Mouse (Mus musculus): ENCODE data around the gene 5330417H12Rik. TPM values are rescaled to one million over a fixed set of nuclear protein-coding genes. Genes with fewer than 3 reads are reported as not detected.

5330417H12Rik gene
- polyA plus RNA-seq (2012; ENCODE audit: insufficient read depth, low replicate concordance), result not detected in 2 replicates

DNA sequence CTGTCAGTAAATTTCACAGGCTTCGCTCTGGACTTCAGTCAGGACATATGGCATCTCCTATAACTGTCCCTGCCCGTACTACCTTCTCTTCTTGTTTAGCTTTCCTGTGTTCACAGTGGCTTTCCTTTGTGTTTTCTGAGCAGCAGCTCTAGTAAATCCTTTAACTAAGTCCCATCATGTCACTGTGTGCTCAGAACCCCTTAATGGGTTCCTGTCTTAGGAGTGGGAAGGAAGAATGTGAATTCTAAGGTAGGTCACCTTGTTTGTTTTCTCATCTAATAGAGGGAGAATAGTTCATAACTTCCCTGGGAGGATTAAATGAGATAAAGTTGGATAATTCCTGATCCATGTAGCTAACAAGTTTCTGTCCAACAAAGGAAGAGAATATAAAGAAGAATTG lies at the start of gene 5330417H12Rik:
Gene 5330417H12Rik (minus strand): TSS at position 101 of the 400 bp plus-strand sequence.
- TF ChIP-seq FLI1 (IDR thresholded peaks at IDR 0.05; ENCODE audit: low read length) (no peak), GATA1 (IDR thresholded peaks at IDR 0.05; ENCODE audit: borderline replicate concordance, low read length) (no peak)
- H3K4me3 ChIP-seq (replicated peaks), result no peak within 1 kb of the TSS
- no peaks in the 10 kb centered on the region for H3K36me3 ChIP-seq (replicated peaks; ENCODE audit: low read length)
- peaks cover 5% of the 10 kb centered on the region; the same call in 1 of the 2 replicates for H3K4me1 ChIP-seq
- 0 out of 2 replicates have a peak, but pooled peaks cover under 1% of the 10 kb centered on the region for H3K9me3 ChIP-seq
- H3K27me3 ChIP-seq (replicated peaks), result no peaks in the 10 kb centered on the region

DNA sequence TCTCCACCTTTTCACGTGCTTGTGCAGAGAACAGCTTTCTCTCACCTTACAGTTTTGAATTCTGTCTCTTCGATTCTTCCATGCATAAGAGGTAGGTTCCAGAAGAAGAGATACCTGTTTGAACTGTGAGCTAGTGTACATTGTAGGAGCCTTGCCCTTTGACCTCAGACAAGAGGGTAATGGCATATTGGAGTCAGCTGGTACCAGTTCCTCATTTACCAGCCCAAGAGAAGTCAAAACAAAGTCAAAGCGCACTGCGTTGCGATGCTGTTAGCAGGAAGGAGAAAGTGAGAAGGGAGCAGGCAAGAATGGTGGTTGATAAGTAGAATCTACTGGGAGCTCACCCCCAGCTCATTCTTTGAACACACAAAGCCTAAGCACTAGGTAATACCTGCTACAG lies 43.6 kb upstream of the 5330417H12Rik start:
- no peaks in the 10 kb centered on the region for H3K36me3 ChIP-seq (replicated peaks; ENCODE audit: low read length)
- no peaks in the 10 kb centered on the region for H3K9me3 ChIP-seq
- no peak for TF ChIP-seq GATA1 (IDR thresholded peaks at IDR 0.05; ENCODE audit: borderline replicate concordance, low read length)
- no peak for TF ChIP-seq FLI1 (IDR thresholded peaks at IDR 0.05; ENCODE audit: low read length)
- no peak overlapping the region for H3K4me3 ChIP-seq (replicated peaks)
- peaks cover 35% of the 10 kb centered on the region for H3K4me1 ChIP-seq
- H3K27me3 ChIP-seq (replicated peaks), result peaks cover 42% of the 10 kb centered on the region

DNA sequence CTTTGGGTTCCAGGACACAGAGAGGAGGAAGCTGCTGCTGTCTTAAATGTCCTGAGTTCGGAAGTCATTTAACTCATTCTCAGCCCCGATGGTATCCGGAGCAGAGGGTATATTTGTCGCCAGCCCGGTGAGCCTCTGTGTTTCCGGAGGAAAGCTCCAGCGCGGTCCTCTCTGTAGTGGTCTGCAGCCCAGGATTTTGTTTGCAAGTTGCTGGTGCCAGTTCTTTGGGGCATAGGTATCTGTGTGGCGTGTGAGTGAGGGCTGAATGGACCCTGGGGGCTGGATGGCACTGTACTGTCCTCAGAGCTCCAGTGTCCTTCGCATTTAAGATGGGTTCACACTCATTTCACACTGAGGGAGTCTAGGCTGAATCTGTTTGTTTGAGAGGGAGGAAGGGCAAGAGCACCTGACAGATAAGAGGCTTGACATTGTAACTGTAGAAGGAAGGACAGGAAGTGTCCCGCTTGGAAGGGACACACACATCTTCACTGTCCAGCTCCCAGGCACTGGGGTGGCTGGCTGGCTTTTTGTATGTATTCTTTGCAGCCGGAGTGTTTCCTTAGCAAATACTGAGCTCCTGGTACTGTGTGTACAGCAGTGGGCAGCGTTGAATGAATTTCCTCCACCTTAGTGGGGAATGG lies 41.4 kb upstream of the 5330417H12Rik start:
- peaks cover 39% of the 10 kb centered on the region for H3K27me3 ChIP-seq (replicated peaks)
- H3K4me1 ChIP-seq, result peaks cover 38% of the 10 kb centered on the region
- TF ChIP-seq FLI1 (IDR thresholded peaks at IDR 0.05; ENCODE audit: low read length) (no peak), GATA1 (IDR thresholded peaks at IDR 0.05; ENCODE audit: borderline replicate concordance, low read length) (no peak)
- no peaks in the 10 kb centered on the region for H3K9me3 ChIP-seq
- peak overlapping the region; percentile 84 for H3K4me3 ChIP-seq (replicated peaks)
- H3K36me3 ChIP-seq (replicated peaks; ENCODE audit: low read length), result no peaks in the 10 kb centered on the region

DNA sequence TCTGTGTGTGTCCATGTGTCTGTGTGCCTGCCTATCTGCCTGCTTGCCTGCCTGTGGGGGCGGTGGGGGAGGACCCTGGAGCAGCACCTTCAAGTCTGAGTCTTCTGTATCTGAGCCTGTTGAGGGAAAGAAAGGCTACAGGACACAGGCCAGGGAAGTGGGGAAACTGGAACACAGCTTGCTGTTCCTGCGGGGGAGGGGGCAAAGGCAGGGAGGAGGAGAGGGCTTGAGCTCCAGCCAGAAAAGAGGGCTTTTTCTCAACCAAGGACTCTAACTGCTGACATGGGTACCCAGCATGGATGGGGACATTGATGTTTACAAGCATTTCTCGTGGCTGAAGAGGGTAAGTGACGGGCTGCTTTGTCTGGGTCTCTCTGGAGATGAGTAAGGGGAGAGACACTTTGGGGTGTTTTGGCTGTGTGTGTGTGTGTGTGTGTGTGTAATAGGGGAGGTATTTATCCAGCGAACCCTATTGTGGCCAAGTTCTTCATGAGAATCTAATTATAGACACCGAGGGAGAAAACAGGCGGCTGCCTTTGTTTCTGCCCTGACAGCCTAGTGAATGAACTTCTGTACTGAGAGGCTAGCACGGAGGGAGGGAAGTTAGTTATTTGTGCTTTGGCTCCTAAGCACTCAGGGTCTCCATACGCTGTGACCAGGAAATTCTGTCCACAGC lies 40.8 kb upstream of the 5330417H12Rik start:
- peaks cover 38% of the 10 kb centered on the region for H3K4me1 ChIP-seq
- TF ChIP-seq FLI1 (IDR thresholded peaks at IDR 0.05; ENCODE audit: low read length) (no peak), GATA1 (IDR thresholded peaks at IDR 0.05; ENCODE audit: borderline replicate concordance, low read length) (no peak)
- H3K4me3 ChIP-seq (replicated peaks), result peak overlapping the region; percentile 84
- no peaks in the 10 kb centered on the region for H3K9me3 ChIP-seq
- peaks cover 35% of the 10 kb centered on the region for H3K27me3 ChIP-seq (replicated peaks)
- no peaks in the 10 kb centered on the region for H3K36me3 ChIP-seq (replicated peaks; ENCODE audit: low read length)

DNA sequence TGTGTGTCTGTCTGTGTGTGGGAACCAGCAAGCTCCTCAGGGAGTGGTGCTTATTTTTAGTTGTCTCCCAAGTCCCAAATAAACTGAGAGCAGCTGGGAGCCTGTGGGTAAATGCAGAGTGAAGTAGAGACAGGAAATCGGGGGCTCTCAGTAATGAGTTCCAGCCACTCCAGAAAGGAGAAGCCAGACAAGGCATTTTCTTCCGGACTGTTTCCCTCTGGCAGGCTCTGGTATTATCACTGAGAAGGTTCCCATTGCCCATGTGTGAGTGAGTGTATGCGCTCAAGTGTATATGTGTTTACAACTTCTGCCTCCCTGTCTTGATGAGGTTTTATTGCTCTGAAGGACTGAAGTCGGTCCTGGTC lies 40.2 kb upstream of the 5330417H12Rik start:
- no peaks in the 10 kb centered on the region for H3K36me3 ChIP-seq (replicated peaks; ENCODE audit: low read length)
- H3K27me3 ChIP-seq (replicated peaks), result peaks cover 30% of the 10 kb centered on the region
- peak overlapping the region; percentile 84 for H3K4me3 ChIP-seq (replicated peaks)
- no peaks in the 10 kb centered on the region for H3K9me3 ChIP-seq
- TF ChIP-seq GATA1 (IDR thresholded peaks at IDR 0.05; ENCODE audit: borderline replicate concordance, low read length) (no peak), FLI1 (IDR thresholded peaks at IDR 0.05; ENCODE audit: low read length) (no peak)
- H3K4me1 ChIP-seq, result peaks cover 38% of the 10 kb centered on the region

DNA sequence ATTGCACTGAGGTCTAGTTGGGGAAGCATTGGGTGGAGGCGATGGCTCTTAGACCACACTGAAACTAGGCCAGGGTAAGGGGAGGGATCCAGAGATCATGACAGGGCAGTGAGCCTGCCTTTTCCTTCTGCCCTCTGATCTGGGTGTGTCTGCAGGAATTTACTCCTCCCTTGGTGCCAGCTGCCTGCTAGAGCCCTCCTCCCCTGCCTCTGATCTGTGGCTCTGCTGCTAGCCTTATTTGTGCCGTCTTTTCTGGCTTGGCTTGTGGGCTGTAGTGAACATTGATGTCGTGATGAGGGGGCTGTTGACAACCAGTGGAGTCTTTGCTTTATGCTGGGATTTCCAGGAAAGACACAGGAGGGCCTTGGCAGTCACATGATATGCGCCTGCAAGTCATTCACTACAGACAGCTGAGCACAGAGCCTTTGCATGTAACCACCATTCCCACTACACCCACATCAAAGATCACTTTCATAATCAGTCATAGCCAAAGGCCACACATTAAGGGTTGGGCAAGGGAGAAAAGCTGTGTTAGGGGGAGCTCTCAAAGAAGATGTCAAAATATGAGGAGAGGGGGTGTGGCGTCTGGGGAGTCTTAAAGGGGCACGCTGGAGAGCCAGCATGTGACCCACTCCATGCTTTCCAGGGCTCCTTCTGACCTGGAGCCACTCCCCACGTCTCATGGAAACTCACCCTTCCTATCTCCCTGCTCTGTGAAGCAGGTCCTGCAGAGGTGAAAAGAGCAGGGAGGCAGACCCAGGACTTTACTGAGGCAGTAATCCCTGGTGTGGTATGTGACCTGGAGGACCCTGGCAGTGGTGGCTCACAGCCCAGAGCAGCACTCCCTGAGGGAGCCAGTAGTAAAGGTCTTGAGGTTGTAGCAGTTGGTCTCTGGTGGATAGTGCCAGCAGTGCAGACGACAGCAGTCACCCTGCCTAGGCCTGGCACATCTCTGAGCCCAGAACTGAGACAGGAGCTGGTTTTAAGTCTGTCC lies 39.4 kb upstream of the 5330417H12Rik start:
- Histone ChIP-seq H3K36me3 (replicated peaks; ENCODE audit: low read length) (no peaks in the 10 kb centered on the region), H3K27me3 (replicated peaks) (peaks cover 29% of the 10 kb centered on the region), H3K9me3 (no peaks in the 10 kb centered on the region), H3K4me3 (replicated peaks) (peak overlapping the region; percentile 50), H3K4me1 (peaks cover 38% of the 10 kb centered on the region)
- no peak for TF ChIP-seq FLI1 (IDR thresholded peaks at IDR 0.05; ENCODE audit: low read length)
- no peak for TF ChIP-seq GATA1 (IDR thresholded peaks at IDR 0.05; ENCODE audit: borderline replicate concordance, low read length)

DNA sequence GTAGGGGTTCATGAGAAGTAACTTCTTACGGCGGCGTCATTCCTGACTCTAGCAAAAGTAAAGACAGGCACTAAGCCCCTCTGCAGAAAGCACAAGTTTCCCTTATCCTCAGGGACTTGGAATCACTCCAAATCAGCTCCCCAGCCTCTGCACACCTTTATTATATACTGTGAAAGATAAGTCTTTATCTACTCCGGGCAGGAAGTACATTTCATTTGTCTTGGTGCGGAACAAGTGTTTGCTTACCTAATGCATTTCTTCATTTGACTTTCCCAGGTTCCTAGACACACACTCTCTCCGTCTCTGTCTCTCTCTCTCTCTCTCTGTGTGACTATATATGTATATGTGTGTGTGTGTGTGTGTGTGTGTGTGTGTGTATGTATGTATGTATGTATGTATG lies 38.7 kb upstream of the 5330417H12Rik start:
- Histone ChIP-seq H3K9me3 (no peaks in the 10 kb centered on the region), H3K27me3 (replicated peaks) (peaks cover 27% of the 10 kb centered on the region), H3K4me3 (replicated peaks) (no peak overlapping the region), H3K36me3 (replicated peaks; ENCODE audit: low read length) (no peaks in the 10 kb centered on the region), H3K4me1 (peaks cover 38% of the 10 kb centered on the region)
- TF ChIP-seq FLI1 (IDR thresholded peaks at IDR 0.05; ENCODE audit: low read length) (no peak), GATA1 (IDR thresholded peaks at IDR 0.05; ENCODE audit: borderline replicate concordance, low read length) (no peak)

DNA sequence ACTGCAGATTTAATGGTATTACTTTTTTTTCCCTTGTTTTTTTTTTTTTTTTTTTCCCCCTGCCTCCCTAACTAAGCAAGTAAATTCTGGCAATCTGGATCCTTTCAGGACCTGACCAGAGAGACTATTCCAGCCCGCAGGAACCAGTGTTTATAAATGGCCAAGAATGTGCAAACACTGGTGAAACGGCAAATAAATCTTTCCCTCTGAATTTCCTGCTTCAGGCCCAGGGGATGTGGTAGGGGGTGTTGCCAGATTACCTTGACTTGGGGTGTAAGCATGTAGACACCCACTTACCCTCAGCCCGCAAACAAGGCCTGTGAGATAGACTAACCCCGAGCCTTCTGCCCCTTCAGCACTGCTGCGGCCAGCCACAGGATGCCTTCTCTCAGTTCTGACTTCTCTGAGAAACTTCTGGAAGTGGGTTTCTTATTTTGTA lies 36.9 kb upstream of the 5330417H12Rik start:
- TF ChIP-seq FLI1 (IDR thresholded peaks at IDR 0.05; ENCODE audit: low read length) (no peak), GATA1 (IDR thresholded peaks at IDR 0.05; ENCODE audit: borderline replicate concordance, low read length) (no peak)
- H3K36me3 ChIP-seq (replicated peaks; ENCODE audit: low read length), result no peaks in the 10 kb centered on the region
- H3K9me3 ChIP-seq, result no peaks in the 10 kb centered on the region
- peaks cover 17% of the 10 kb centered on the region for H3K27me3 ChIP-seq (replicated peaks)
- peaks cover 34% of the 10 kb centered on the region for H3K4me1 ChIP-seq
- no peak overlapping the region for H3K4me3 ChIP-seq (replicated peaks)

DNA sequence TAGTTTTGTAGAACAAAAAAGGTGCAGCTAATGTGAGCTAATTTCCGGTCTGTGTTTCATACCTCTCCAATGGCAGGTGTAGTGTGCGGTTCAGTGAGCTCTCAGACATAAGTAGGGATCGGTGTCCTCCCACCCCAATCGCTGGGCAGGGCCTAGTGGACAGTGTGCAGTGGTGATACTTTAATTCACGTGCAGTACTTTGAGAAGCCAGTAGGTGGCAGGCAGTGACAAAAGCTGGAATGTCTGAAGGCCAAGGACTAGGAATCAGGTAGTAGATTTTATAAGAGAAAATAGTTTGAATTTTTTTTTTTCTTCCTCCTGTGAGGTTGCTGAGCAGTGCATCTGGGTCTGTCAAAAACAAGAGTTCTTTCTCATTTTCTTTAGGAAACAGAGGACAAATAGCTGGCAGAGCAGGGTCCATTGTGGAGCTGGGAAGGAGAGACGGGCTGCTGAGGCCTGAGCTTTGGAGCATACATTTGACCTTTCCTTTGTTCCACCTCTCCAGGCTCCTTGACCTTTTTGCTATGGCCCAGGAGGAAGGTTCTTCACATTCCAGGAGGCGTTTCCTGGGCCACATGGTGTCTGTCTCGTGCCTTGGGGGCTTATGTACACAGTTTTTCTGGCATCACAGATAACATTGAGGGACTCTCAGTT lies 36.4 kb upstream of the 5330417H12Rik start:
- H3K27me3 ChIP-seq (replicated peaks), result peaks cover 12% of the 10 kb centered on the region
- TF ChIP-seq GATA1 (IDR thresholded peaks at IDR 0.05; ENCODE audit: borderline replicate concordance, low read length) (no peak), FLI1 (IDR thresholded peaks at IDR 0.05; ENCODE audit: low read length) (no peak)
- no peaks in the 10 kb centered on the region for H3K9me3 ChIP-seq
- H3K4me1 ChIP-seq, result peaks cover 33% of the 10 kb centered on the region
- H3K4me3 ChIP-seq (replicated peaks), result no peak overlapping the region
- no peaks in the 10 kb centered on the region for H3K36me3 ChIP-seq (replicated peaks; ENCODE audit: low read length)

Measured in megakaryocyte, embryonic 14.5 days (primary cell).